Mouse (Mus musculus) midbrain, embryonic 14.5 days (tissue): Measurements from ENCODE around the gene Mfsd6. TPM values are rescaled to one million over a fixed set of nuclear protein-coding genes. Genes with fewer than 3 reads are reported as not detected.
"Not testable (repeated sequence)": the region's sequence is repeated elsewhere in the genome, so short reads cannot be mapped to it uniquely, and the experiment has no call there.

Experiments used
- ATAC-seq: fragments of 200-750 bp; cut with Nextera tagmentation; 2 replicates; pipeline ENCODE4 v1.8.0; 2017; ENCODE audit warnings: moderate number of reproducible peaks, moderate library complexity; ENCODE audit not compliant: low FRiP score, low TSS enrichment
- DNase-seq: peaks from one replicate; pipeline ENCODE4 v3.0.0-alpha.2; 2015
- H3K27ac ChIP-seq: fragments of 300-500 bp; sonication (generic); replicated peaks from 2 replicates; pipeline ENCODE4 v1.5.1; 2014; ENCODE audit warnings: mild to moderate bottlenecking, low read depth, low read length, moderate library complexity
- H3K27me3 ChIP-seq: fragments of 300-500 bp; sonication (generic); 2 replicates; pipeline ENCODE4 v1.6.1; 2014; ENCODE audit warnings: low read length, control low read depth, mixed read lengths; ENCODE audit not compliant: control insufficient read depth, insufficient read depth
- H3K36me3 ChIP-seq: fragments of 300-500 bp; sonication (generic); 2 replicates; pipeline ENCODE4 v1.6.1; 2014; ENCODE audit warnings: low read length, control low read depth; ENCODE audit not compliant: control insufficient read depth, insufficient read depth
- H3K4me1 ChIP-seq: fragments of 300-500 bp; sonication (generic); 2 replicates; pipeline ENCODE4 v1.6.1; 2014; ENCODE audit warnings: mild to moderate bottlenecking, antibody characterized with exemption, low read length, control low read depth; ENCODE audit not compliant: control insufficient read depth, insufficient read depth
- H3K4me2 ChIP-seq: fragments of 300-500 bp; sonication (generic); 2 replicates; pipeline ENCODE4 v1.6.1; 2014; ENCODE audit warnings: mild to moderate bottlenecking, low read length, moderate library complexity
- H3K4me3 ChIP-seq: fragments of 300-500 bp; sonication (generic); replicated peaks from 2 replicates; pipeline ENCODE4 v1.5.1; 2014; ENCODE audit warnings: low read depth, low read length
- H3K9ac ChIP-seq: fragments of 300-500 bp; sonication (generic); replicated peaks from 2 replicates; pipeline ENCODE4 v1.6.1; 2014; ENCODE audit warnings: mild to moderate bottlenecking, low read length, moderate library complexity
- H3K9me3 ChIP-seq: fragments of 300-500 bp; sonication (generic); 2 replicates; pipeline ENCODE4 v1.6.1; 2016; ENCODE audit warnings: low read length, control low read depth, mixed read lengths; ENCODE audit not compliant: control insufficient read depth
- WGBS: fragments of 180-500 bp; shearing (Covaris S2); extraction: QIAGEN DNeasy Blood & Tissue Kit; methylation state at CpG from one replicate; pipeline ENCODE4 v1.1.7; 2014; 5-methylcytosine and 5-hydroxymethylcytosine counted together
- polyA plus RNA-seq: library from polyadenylated mRNA; unstranded; fragments of >200 nt; fragmentation: Nextera tagmentation; extraction: Ambion mirVana; gene quantifications from 2 replicates; pipeline ENCODE4 v1.2.1, GENCODE M21; 2014

Mfsd6 gene
- polyA plus RNA-seq, 1 experiment from 2014 or later: 12.0 TPM

- Histone ChIP-seq H3K36me3 (no peaks in the 10 kb centered on the region), H3K9ac (0 out of 2 replicates have a peak overlapping the region, but pooled peaks have one; percentile 2), H3K4me3 (no peak overlapping the region), H3K4me2 (no peak overlapping the region), H3K27me3 (no peaks in the 10 kb centered on the region), H3K4me1 (0 out of 2 replicates have a peak, but pooled peaks cover 3% of the 10 kb centered on the region), H3K27ac (peak overlapping the region; percentile 37; the same call in 1 of the 2 replicates), H3K9me3 (no peaks in the 10 kb centered on the region)
- ATAC-seq (no peak; the same call in 1 of the 2 replicates), DNase-seq (peak; percentile 24)
- 60% methylated on average over 3 of the region's 3 CpGs for WGBS
These were observed 9.1 kb downstream of the Mfsd6 start for GRCm38 (mm10) chr1:52718068-52718748.

- Histone ChIP-seq H3K27me3 (no peaks in the 10 kb centered on the region), H3K4me3 (no peak overlapping the region), H3K9me3 (no peaks in the 10 kb centered on the region), H3K4me1 (no peaks in the 10 kb centered on the region), H3K36me3 (no peaks in the 10 kb centered on the region), H3K9ac (no peak overlapping the region), H3K4me2 (no peak overlapping the region), H3K27ac (0 out of 2 replicates have a peak overlapping the region, but pooled peaks have one; percentile 45)
- DNase-seq (no peak), ATAC-seq (no peak)
- 14% methylated on average over 1 of the region's 1 CpGs for WGBS
These were observed 12.8 kb downstream of the Mfsd6 start for GRCm38 (mm10) chr1:52714451-52714850.

- ATAC-seq (no peak), DNase-seq (no peak)
- no peaks in the 10 kb centered on the region for H3K4me1 ChIP-seq
- H3K9me3 ChIP-seq: no peaks in the 10 kb centered on the region
- no peaks in the 10 kb centered on the region for H3K27me3 ChIP-seq
- H3K4me3 ChIP-seq: no peak overlapping the region
- whole genome bisulfite sequencing: 35% methylated on average over 3 of the region's 3 CpGs
- H3K27ac ChIP-seq: 0 out of 2 replicates have a peak overlapping the region, but pooled peaks have one; percentile 45
- no peak overlapping the region for H3K4me2 ChIP-seq
- H3K36me3 ChIP-seq: peaks cover 2% of the 10 kb centered on the region; the same call in 1 of the 2 replicates
- no peak overlapping the region for H3K9ac ChIP-seq
These were observed 13.2 kb downstream of the Mfsd6 start for GRCm38 (mm10) chr1:52714021-52714420.

- WGBS: 88% methylated on average over 6 of the region's 6 CpGs
- ATAC-seq (no peak), DNase-seq (no peak)
These were observed 18.5 kb downstream of the Mfsd6 start for GRCm38 (mm10) chr1:52708745-52709144.

GRCm38 (mm10) chr1:52707030-52707429, 20.2 kb downstream of the Mfsd6 start:
- Histone ChIP-seq H3K9me3 (no peaks in the 10 kb centered on the region), H3K27ac (no peak overlapping the region), H3K9ac (no peak overlapping the region), H3K4me3 (no peak overlapping the region), H3K27me3 (no peaks in the 10 kb centered on the region), H3K36me3 (peaks cover 17% of the 10 kb centered on the region), H3K4me2 (no peak overlapping the region), H3K4me1 (no peaks in the 10 kb centered on the region)
- ATAC-seq: no peak
- no peak for DNase-seq
- 93% methylated on average over 3 of the region's 3 CpGs for WGBS

More at GRCm38 (mm10) chr1:52708745-52709144, 18.5 kb downstream of the Mfsd6 start:
- Histone ChIP-seq H3K27ac (no peak overlapping the region), H3K36me3 (peaks cover 17% of the 10 kb centered on the region), H3K4me3 (no peak overlapping the region), H3K9me3 (no peaks in the 10 kb centered on the region), H3K9ac (no peak overlapping the region), H3K27me3 (no peaks in the 10 kb centered on the region), H3K4me1 (no peaks in the 10 kb centered on the region), H3K4me2 (no peak overlapping the region)

- Histone ChIP-seq H3K4me1 (no peaks in the 10 kb centered on the region), H3K4me3 (no peak overlapping the region), H3K9ac (no peak overlapping the region), H3K27ac (no peak overlapping the region), H3K4me2 (no peak overlapping the region), H3K27me3 (no peaks in the 10 kb centered on the region), H3K36me3 (peaks cover 3% of the 10 kb centered on the region), H3K9me3 (no peaks in the 10 kb centered on the region)
- ATAC-seq: no peak
- 79% methylated on average over 7 of the region's 7 CpGs for WGBS
- no peak for DNase-seq
These were observed 24.3 kb downstream of the Mfsd6 start for GRCm38 (mm10) chr1:52702738-52703491.

GRCm38 (mm10) chr1:52701941-52702340, 25.3 kb downstream of the Mfsd6 start:
- no peak for ATAC-seq
- H3K27me3 ChIP-seq: no peaks in the 10 kb centered on the region
- H3K27ac ChIP-seq: no peak overlapping the region
- DNase-seq: no peak
- H3K36me3 ChIP-seq: no peaks in the 10 kb centered on the region
- WGBS: 96% methylated on average over 1 of the region's 1 CpGs
- no peaks in the 10 kb centered on the region for H3K4me1 ChIP-seq
- no peak overlapping the region for H3K4me3 ChIP-seq
- H3K9me3 ChIP-seq: no peaks in the 10 kb centered on the region
- H3K9ac ChIP-seq: no peak overlapping the region
- no peak overlapping the region for H3K4me2 ChIP-seq

GRCm38 (mm10) chr1:52694456-52694855, 32.8 kb downstream of the Mfsd6 start:
- not testable (repeated sequence) for H3K27ac ChIP-seq, H3K4me2 ChIP-seq, H3K4me3 ChIP-seq, H3K9ac ChIP-seq, H3K27me3 ChIP-seq, H3K9me3 ChIP-seq, H3K36me3 ChIP-seq, H3K4me1 ChIP-seq, DNase-seq, ATAC-seq
- 93% methylated on average over 13 of the region's 13 CpGs for WGBS
